Mouse (Mus musculus): ENCODE measurements around the gene Paqr8. TPM values are rescaled to one million over a fixed set of nuclear protein-coding genes. Genes with fewer than 3 reads are reported as not detected.

The Paqr8 gene
- polyA plus RNA-seq, 1 experiment: 42.6 TPM

- WGBS: 85% methylated on average over 6 of the region's 6 CpGs
Observed at GRCm38 (mm10) chr1:20874061-20874460, 16.3 kb upstream of the Paqr8 start.

GRCm38 (mm10) chr1:20877355-20877754, 13.1 kb upstream of the Paqr8 start:
- Histone ChIP-seq H3K4me1 (ENCODE audit: control insufficient read depth, insufficient read depth, low read length) (no peaks in the 10 kb centered on the region), H3K4me3 (replicated peaks; ENCODE audit: extremely low read depth, low read depth, low read length) (no peak overlapping the region)
- TF ChIP-seq POLR2A (IDR thresholded peaks at IDR 0.05; ENCODE audit: borderline replicate concordance, extremely low read depth, low read depth, low read length) (no peak), CTCF (IDR thresholded peaks at IDR 0.05; ENCODE audit: insufficient read depth, low read length) (no peak)
- no peak for DNase-seq

More at GRCm38 (mm10) chr1:20874061-20874460, 16.3 kb upstream of the Paqr8 start:
- Histone ChIP-seq H3K4me3 (replicated peaks; ENCODE audit: extremely low read depth, low read depth, low read length) (no peak overlapping the region), H3K4me1 (ENCODE audit: control insufficient read depth, insufficient read depth, low read length) (no peaks in the 10 kb centered on the region)
- no peak for TF ChIP-seq POLR2A (IDR thresholded peaks at IDR 0.05; ENCODE audit: borderline replicate concordance, extremely low read depth, low read depth, low read length)
- TF ChIP-seq CTCF (IDR thresholded peaks at IDR 0.05; ENCODE audit: insufficient read depth, low read length): no peak
- no peak for DNase-seq

GRCm38 (mm10) chr1:20879361-20879760, 11.0 kb upstream of the Paqr8 start:
- DNase-seq: peak; percentile 35
- no peaks in the 10 kb centered on the region for H3K4me1 ChIP-seq (ENCODE audit: control insufficient read depth, insufficient read depth, low read length)
- WGBS: 79% methylated on average over 4 of the region's 4 CpGs
- TF ChIP-seq POLR2A (IDR thresholded peaks at IDR 0.05; ENCODE audit: borderline replicate concordance, extremely low read depth, low read depth, low read length) (no peak), CTCF (IDR thresholded peaks at IDR 0.05; ENCODE audit: insufficient read depth, low read length) (no peak)
- H3K4me3 ChIP-seq (replicated peaks; ENCODE audit: extremely low read depth, low read depth, low read length): no peak overlapping the region

- H3K4me1 ChIP-seq (ENCODE audit: control insufficient read depth, insufficient read depth, low read length): no peaks in the 10 kb centered on the region
- no peak overlapping the region for H3K4me3 ChIP-seq (replicated peaks; ENCODE audit: extremely low read depth, low read depth, low read length)
- no peak for TF ChIP-seq POLR2A (IDR thresholded peaks at IDR 0.05; ENCODE audit: borderline replicate concordance, extremely low read depth, low read depth, low read length)
- TF ChIP-seq CTCF (IDR thresholded peaks at IDR 0.05; ENCODE audit: insufficient read depth, low read length): no peak
- 76% methylated on average over 4 of the region's 4 CpGs for WGBS
- no peak for DNase-seq
Observed at GRCm38 (mm10) chr1:20883079-20883478, 7.3 kb upstream of the Paqr8 start.

- DNase-seq: no peak
- 29% methylated on average over 16 of the region's 16 CpGs for WGBS
- H3K4me3 ChIP-seq (replicated peaks; ENCODE audit: extremely low read depth, low read depth, low read length): peak overlapping the region; percentile 68
- no peak for TF ChIP-seq POLR2A (IDR thresholded peaks at IDR 0.05; ENCODE audit: borderline replicate concordance, extremely low read depth, low read depth, low read length)
- no peak for TF ChIP-seq CTCF (IDR thresholded peaks at IDR 0.05; ENCODE audit: insufficient read depth, low read length)
- peaks cover 5% of the 10 kb centered on the region for H3K4me1 ChIP-seq (ENCODE audit: control insufficient read depth, insufficient read depth, low read length)
Observed at GRCm38 (mm10) chr1:20889677-20890403, 566 bp upstream of the Paqr8 start.

GRCm38 (mm10) chr1:20890941-20891399, 564 bp downstream of the Paqr8 start:
- under 1% methylated on average over 20 of the region's 20 CpGs for WGBS
- Histone ChIP-seq H3K4me1 (ENCODE audit: control insufficient read depth, insufficient read depth, low read length) (peaks cover 5% of the 10 kb centered on the region), H3K4me3 (replicated peaks; ENCODE audit: extremely low read depth, low read depth, low read length) (peak overlapping the region; percentile 68)
- DNase-seq: peak; percentile 69
- TF ChIP-seq CTCF (IDR thresholded peaks at IDR 0.05; ENCODE audit: insufficient read depth, low read length) (peak; percentile 58; the same call in 1 of the 2 replicates), POLR2A (IDR thresholded peaks at IDR 0.05; ENCODE audit: borderline replicate concordance, extremely low read depth, low read depth, low read length) (no peak)

GRCm38 (mm10) chr1:20893059-20893458, 2.7 kb downstream of the Paqr8 start:
- Histone ChIP-seq H3K4me1 (ENCODE audit: control insufficient read depth, insufficient read depth, low read length) (peaks cover 5% of the 10 kb centered on the region), H3K4me3 (replicated peaks; ENCODE audit: extremely low read depth, low read depth, low read length) (no peak overlapping the region)
- no peak for TF ChIP-seq CTCF (IDR thresholded peaks at IDR 0.05; ENCODE audit: insufficient read depth, low read length)
- no peak for TF ChIP-seq POLR2A (IDR thresholded peaks at IDR 0.05; ENCODE audit: borderline replicate concordance, extremely low read depth, low read depth, low read length)
- 73% methylated on average over 5 of the region's 5 CpGs for WGBS
- DNase-seq: no peak

- H3K4me3 ChIP-seq (replicated peaks; ENCODE audit: extremely low read depth, low read depth, low read length): no peak overlapping the region
- no peak for DNase-seq
- WGBS: 62% methylated on average over 9 of the region's 9 CpGs
- TF ChIP-seq CTCF (IDR thresholded peaks at IDR 0.05; ENCODE audit: insufficient read depth, low read length): no peak
- no peak for TF ChIP-seq POLR2A (IDR thresholded peaks at IDR 0.05; ENCODE audit: borderline replicate concordance, extremely low read depth, low read depth, low read length)
- H3K4me1 ChIP-seq (ENCODE audit: control insufficient read depth, insufficient read depth, low read length): no peaks in the 10 kb centered on the region
Observed at GRCm38 (mm10) chr1:20898391-20898790, 8.0 kb downstream of the Paqr8 start.

- no peaks in the 10 kb centered on the region for H3K4me1 ChIP-seq (ENCODE audit: control insufficient read depth, insufficient read depth, low read length)
- no peak for TF ChIP-seq POLR2A (IDR thresholded peaks at IDR 0.05; ENCODE audit: borderline replicate concordance, extremely low read depth, low read depth, low read length)
- TF ChIP-seq CTCF (IDR thresholded peaks at IDR 0.05; ENCODE audit: insufficient read depth, low read length): no peak
- 67% methylated on average over 4 of the region's 4 CpGs for WGBS
- DNase-seq: no peak
- no peak overlapping the region for H3K4me3 ChIP-seq (replicated peaks; ENCODE audit: extremely low read depth, low read depth, low read length)
Observed at GRCm38 (mm10) chr1:20900336-20900735, 9.9 kb downstream of the Paqr8 start.

GRCm38 (mm10) chr1:20905501-20906127, 15.2 kb downstream of the Paqr8 start:
- WGBS: 89% methylated on average over 8 of the region's 8 CpGs

More at GRCm38 (mm10) chr1:20905501-20906127, 15.2 kb downstream of the Paqr8 start:
- TF ChIP-seq CTCF (IDR thresholded peaks at IDR 0.05; ENCODE audit: insufficient read depth, low read length) (no peak), POLR2A (IDR thresholded peaks at IDR 0.05; ENCODE audit: borderline replicate concordance, extremely low read depth, low read depth, low read length) (no peak)
- no peak for DNase-seq
- H3K4me1 ChIP-seq (ENCODE audit: control insufficient read depth, insufficient read depth, low read length): no peaks in the 10 kb centered on the region
- H3K4me3 ChIP-seq (replicated peaks; ENCODE audit: extremely low read depth, low read depth, low read length): no peak overlapping the region

Data from lung, adult 2 months (tissue).